24 mouse cellular contexts compared by ENCODE assay signal in the genomic region with DNA sequence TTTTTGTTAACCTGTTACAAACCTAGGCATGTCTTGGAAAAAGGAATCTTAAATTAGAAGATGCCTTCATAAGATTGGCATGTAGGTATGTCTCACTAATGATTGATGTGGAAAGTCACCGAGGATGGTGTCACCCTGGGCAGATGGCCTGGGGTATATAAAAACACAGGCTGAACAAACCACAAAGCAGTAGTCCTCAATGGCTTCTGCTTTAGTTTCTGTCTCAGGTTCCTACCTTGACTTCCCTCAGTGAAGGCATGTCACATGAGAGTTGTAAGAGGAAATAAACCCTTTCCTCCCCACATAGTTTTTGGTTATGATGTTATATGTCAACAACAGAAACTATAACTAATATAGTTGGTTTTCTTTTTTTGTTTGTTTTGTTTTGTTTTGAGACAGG. TPM values are rescaled to one million over a fixed set of nuclear protein-coding genes. Genes with fewer than 3 reads are reported as not detected.
"Had no signal": no experiment of that assay in that cellular context is flagged by ENCODE, and none has a peak within 500 bp of the region (broad histone marks: within the 10 kb centered on the region; RNA-seq: fewer than 3 reads in every experiment).

No protein-coding gene starts in this region.

- ATAC-seq: liver, postnatal 0 days; lung, postnatal 0 days; midbrain, embryonic 15.5 days had no signal

- H3K27ac ChIP-seq: kidney, postnatal 0 days; limb, embryonic 12.5 days; limb, embryonic 15.5 days; liver, embryonic 14.5 days; macrophage; midbrain, embryonic 12.5 days; midbrain, embryonic 15.5 days; neural tube, embryonic 12.5 days; neural tube, embryonic 15.5 days; stomach, postnatal 0 days had no signal

- H3K9me3 ChIP-seq: limb, embryonic 12.5 days; limb, embryonic 15.5 days; midbrain, embryonic 12.5 days; midbrain, embryonic 15.5 days; neural tube, embryonic 12.5 days; neural tube, embryonic 15.5 days had no signal

- H3K4me1 ChIP-seq: limb, embryonic 12.5 days; limb, embryonic 15.5 days; midbrain, embryonic 12.5 days; midbrain, embryonic 15.5 days; neural tube, embryonic 12.5 days; neural tube, embryonic 15.5 days had no signal

- H3K27me3 ChIP-seq: limb, embryonic 12.5 days; limb, embryonic 15.5 days; midbrain, embryonic 12.5 days; midbrain, embryonic 15.5 days; neural tube, embryonic 12.5 days; neural tube, embryonic 15.5 days had no signal

- H3K4me2 ChIP-seq: limb, embryonic 12.5 days; limb, embryonic 15.5 days; liver, embryonic 11.5 days; lung, embryonic 14.5 days; midbrain, embryonic 12.5 days; midbrain, embryonic 15.5 days; neural tube, embryonic 12.5 days; neural tube, embryonic 15.5 days had no signal

- H3K9ac ChIP-seq: limb, embryonic 12.5 days; limb, embryonic 15.5 days; liver, embryonic 14.5 days; liver, postnatal 0 days; lung, embryonic 14.5 days; midbrain, embryonic 12.5 days; midbrain, embryonic 15.5 days; neural tube, embryonic 12.5 days; neural tube, embryonic 15.5 days had no signal

- DNase-seq: kidney, postnatal 25 days; left cerebral cortex, postnatal 4 days; liver, postnatal 0 days; lung, embryonic 14.5 days; retina, postnatal 1 day; right cerebral cortex, postnatal 25 days; spleen, adult 18-20 months; thymus, adult 2 months; thymus, postnatal 14 days; thymus, postnatal 4 days had no signal

- H3K36me3 ChIP-seq: midbrain, embryonic 12.5 days; midbrain, embryonic 15.5 days; neural tube, embryonic 15.5 days had no signal

- H3K4me3 ChIP-seq: limb, embryonic 12.5 days; limb, embryonic 15.5 days; midbrain, embryonic 12.5 days; midbrain, embryonic 15.5 days; neural tube, embryonic 12.5 days; neural tube, embryonic 15.5 days had no signal

RNA-seq across cellular contexts. Expression of a gene that starts 43.8 kb away (rescaled TPM):
- total RNA-seq: left cerebral cortex, postnatal 14 days; megakaryocyte, adult 5-6 weeks had no signal
- polyA plus RNA-seq: macrophage; midbrain, embryonic 12.5 days; midbrain, embryonic 15.5 days had no signal
